Comparison of ENCODE assay signal across 10 mouse cellular contexts in genomic region chr19:10137423-10137822, GRCm38 (mm10). TPM values are rescaled to one million over a fixed set of nuclear protein-coding genes. Genes with fewer than 3 reads are reported as not detected.
DNase-seq lines count a peak whose midpoint lies in the region; ATAC-seq lines count a peak whose summit lies in the region.
"Had no signal": no experiment of that assay in that cellular context is flagged by ENCODE, and none has a peak within 500 bp of the region (broad histone marks: within the 10 kb centered on the region; RNA-seq: fewer than 3 reads in every experiment).

No protein-coding gene starts in this region.

- no peak for ATAC-seq in megakaryocyte-erythroid progenitor cell, adult 5-6 weeks (replicated peaks; ENCODE audit: low FRiP score, low TSS enrichment, poor library complexity, severe bottlenecking)
- ATAC-seq in CD4-positive, CD25-positive, alpha-beta regulatory T cell, adult 4 months, result no peak
- ATAC-seq: forebrain, embryonic 13.5 days had no signal

- peak; percentile 41 for DNase-seq in urinary bladder, adult 2 months (ENCODE audit: low spot score)
- no peak for DNase-seq in urinary bladder, postnatal 4 days (ENCODE audit: low spot score in 2 of 2)
- DNase-seq in forelimb bud, embryonic 11.5 days (ENCODE audit: low read depth, low spot score), result peak; percentile 11
- peak; percentile 37 for DNase-seq in kidney, postnatal 14 days
- peak; percentile 53 to 56 for DNase-seq in urinary bladder, postnatal 36 days (ENCODE audit: low spot score in 2 of 2)
- no peak for DNase-seq in frontal cortex, adult 2 months (ENCODE audit: extremely low spot score in 1 of 2, low spot score in 1 of 2)
- DNase-seq: thymus, postnatal 36 days had no signal

RNA-seq across cellular contexts. Expression of gene Fads2, which starts 35.9 kb away (rescaled TPM):
- 156 and 173 TPM in 2 replicates for polyA plus RNA-seq in urinary bladder, adult 2 months (2012; rRNA removed)
- total RNA-seq in megakaryocyte-erythroid progenitor cell, adult 5-6 weeks (2014; fragmentation: Nextera tagmentation), result 67.8 and 78.3 TPM in 2 replicates
- 47.2 and 69.6 TPM in 2 replicates for total RNA-seq in megakaryocyte-erythroid progenitor cell, adult 5-6 weeks (2017)
- polyA plus RNA-seq in CD4-positive, CD25-positive, alpha-beta regulatory T cell, adult 4 months (2017; shearing (Covaris generic)), result under 1 TPM in 1 of 2 experiments, not detected in 1; 0.34 TPM
- 166 and 168 TPM in 2 replicates for polyA plus RNA-seq in frontal cortex, adult 2 months (2012; rRNA removed)

RNA-seq across cellular contexts. Expression of gene Fads1, which starts 45.3 kb away (rescaled TPM):
- 75.3 and 95.1 TPM in 2 replicates for polyA plus RNA-seq in urinary bladder, adult 2 months (2012; rRNA removed)
- 50.6 and 51.2 TPM in 2 replicates for total RNA-seq in megakaryocyte-erythroid progenitor cell, adult 5-6 weeks (2014; fragmentation: Nextera tagmentation)
- 23.2 and 26.6 TPM in 2 replicates for total RNA-seq in megakaryocyte-erythroid progenitor cell, adult 5-6 weeks (2017)
- 1 to 10 TPM; 4.9 to 6.8 TPM for polyA plus RNA-seq in CD4-positive, CD25-positive, alpha-beta regulatory T cell, adult 4 months (2017; shearing (Covaris generic))
- polyA plus RNA-seq in frontal cortex, adult 2 months (2012; rRNA removed), result 200 and 219 TPM in 2 replicates

Comparison
In these comparisons a context has a peak if more than half of its experiments do, and no peak if none do; other contexts are left out.
1. DNase-seq: peak in urinary bladder, adult 2 months (single experiment), forelimb bud, embryonic 11.5 days (single experiment), kidney, postnatal 14 days (single experiment) and urinary bladder, postnatal 36 days (2 of 2); none in urinary bladder, postnatal 4 days (0 of 2) and frontal cortex, adult 2 months (0 of 2).
2. RNA of gene Fads2, which starts 35.9 kb away (polyA plus RNA-seq): 166 to 168 TPM in frontal cortex, adult 2 months and 156 to 173 TPM in urinary bladder, adult 2 months; 0.34 TPM in CD4-positive, CD25-positive, alpha-beta regulatory T cell, adult 4 months; every median in the first group is over 100 times any median in the second.